Mouse (Mus musculus) G1E (cell line): Measurements from ENCODE around the gene Sema5b. TPM values are rescaled to one million over a fixed set of nuclear protein-coding genes. Genes with fewer than 3 reads are reported as not detected.

Experiments used
- ATAC-seq: 2 replicates; pipeline ENCODE4 v1.8.0; 2016; ENCODE audit warnings: mild to moderate bottlenecking; ENCODE audit not compliant: insufficient number of reproducible peaks, poor library complexity, low FRiP score, severe bottlenecking; ENCODE audit errors: extremely low read depth
- DNase-seq: peaks from one replicate; pipeline ENCODE4 v3.0.0; 2012; ENCODE audit warnings: low spot score
- H3K27me3 ChIP-seq: 2 replicates; pipeline ENCODE4 v1.6.1; 2012; ENCODE audit warnings: mild to moderate bottlenecking, low read length, inconsistent platforms; ENCODE audit not compliant: insufficient read depth
- H3K36me3 ChIP-seq: replicated peaks from 2 replicates; pipeline ENCODE3; 2012; ENCODE audit warnings: mild to moderate bottlenecking, inconsistent platforms
- H3K4me1 ChIP-seq: 2 replicates; pipeline ENCODE4 v1.6.1; 2012; ENCODE audit warnings: low read depth, low read length, inconsistent platforms, mixed read lengths; ENCODE audit not compliant: insufficient read depth
- H3K4me3 ChIP-seq: 2 replicates; pipeline ENCODE4 v1.5.1; 2012; ENCODE audit warnings: low read depth, mild to moderate bottlenecking, inconsistent platforms, low read length, moderate library complexity, mixed read lengths
- H3K9me3 ChIP-seq: replicated peaks from 2 replicates; pipeline ENCODE4 v1.6.1; 2012; ENCODE audit warnings: inconsistent platforms
- CTCF ChIP-seq: IDR thresholded peaks from 2 replicates; pipeline ENCODE4 v1.5.1; 2012; ENCODE audit warnings: low read depth, low read length, inconsistent platforms, mixed read lengths
- GATA1 ChIP-seq: IDR thresholded peaks from 2 replicates; pipeline ENCODE4 v1.6.1; 2012; ENCODE audit warnings: borderline replicate concordance, low read length, inconsistent platforms, mixed read lengths
- GATA2 ChIP-seq: IDR thresholded peaks from 2 replicates; pipeline ENCODE4 v1.6.1; 2012; ENCODE audit warnings: low read depth, low read length, inconsistent platforms, borderline replicate concordance
- POLR2AphosphoS5 ChIP-seq: IDR thresholded peaks from 2 replicates; pipeline ENCODE4 v1.6.1; 2012; ENCODE audit warnings: low read depth, low read length, inconsistent platforms; ENCODE audit not compliant: insufficient replicate concordance
- TAL1 ChIP-seq: conservative IDR thresholded peaks from 2 replicates; pipeline ENCODE4 v1.6.1; 2012; ENCODE audit warnings: low read depth, low read length, inconsistent platforms, mixed read lengths
- polyA plus RNA-seq: library from polyadenylated mRNA; stranded (reverse); fragments of >175 nt; gene quantifications from 2 replicates; pipeline ENCODE4 v1.2.3, GENCODE M21; 2012
- total RNA-seq, 2 experiments: library from RNA; stranded (forward) in 1 of 2; stranded (reverse) in 1 of 2; fragments of 200-1000 nt in 1 of 2; fragments of >200 nt in 1 of 2; fragmentation: Nextera tagmentation in 1 of 2; gene quantifications; 2 replicates each; pipeline ENCODE4 v1.2.3; 2014 to 2017

Gene Sema5b
- total and polyA plus RNA-seq, 3 experiments, result 0.66 TPM; not detected in 2

GRCm38 (mm10) chr16:35608244-35608643, 67.3 kb downstream of the Sema5b start:
- no peak overlapping the region for H3K4me3 ChIP-seq
- TF ChIP-seq GATA1 (no peak), TAL1 (no peak), POLR2AphosphoS5 (no peak), GATA2 (no peak), CTCF (no peak)

GRCm38 (mm10) chr16:35609561-35609960, 68.6 kb downstream of the Sema5b start:
- Histone ChIP-seq H3K36me3 (no peaks in the 10 kb centered on the region), H3K4me1 (no peaks in the 10 kb centered on the region), H3K27me3 (peaks cover 54% of the 10 kb centered on the region), H3K9me3 (no peaks in the 10 kb centered on the region), H3K4me3 (no peak overlapping the region)
- ATAC-seq (no peak), DNase-seq (no peak)
- TF ChIP-seq POLR2AphosphoS5 (no peak), CTCF (no peak), TAL1 (no peak), GATA1 (no peak), GATA2 (no peak)

More at GRCm38 (mm10) chr16:35608244-35608643, 67.3 kb downstream of the Sema5b start:
- no peak for ATAC-seq
- DNase-seq, result no peak
- Histone ChIP-seq H3K27me3 (peaks cover 51% of the 10 kb centered on the region), H3K36me3 (no peaks in the 10 kb centered on the region), H3K4me1 (no peaks in the 10 kb centered on the region), H3K9me3 (no peaks in the 10 kb centered on the region)

- ATAC-seq (no peak), DNase-seq (no peak)
- TF ChIP-seq GATA1 (no peak), TAL1 (no peak), CTCF (no peak), GATA2 (no peak), POLR2AphosphoS5 (no peak)
- H3K36me3 ChIP-seq, result no peaks in the 10 kb centered on the region
- H3K9me3 ChIP-seq, result no peaks in the 10 kb centered on the region
- H3K4me3 ChIP-seq, result no peak overlapping the region
- H3K27me3 ChIP-seq, result peaks cover 71% of the 10 kb centered on the region
- H3K4me1 ChIP-seq, result no peaks in the 10 kb centered on the region
Measured at GRCm38 (mm10) chr16:35613851-35614804, 73.2 kb downstream of the Sema5b start.

- H3K4me1 ChIP-seq, result no peaks in the 10 kb centered on the region
- no peak overlapping the region for H3K4me3 ChIP-seq
- DNase-seq (no peak), ATAC-seq (no peak)
- no peak for TF ChIP-seq GATA1
- TF ChIP-seq POLR2AphosphoS5, result no peak
- no peak for TF ChIP-seq CTCF
- TF ChIP-seq TAL1, result no peak
- no peak for TF ChIP-seq GATA2
- H3K27me3 ChIP-seq, result peaks cover 76% of the 10 kb centered on the region
- no peaks in the 10 kb centered on the region for H3K9me3 ChIP-seq
- H3K36me3 ChIP-seq, result no peaks in the 10 kb centered on the region
Measured at GRCm38 (mm10) chr16:35617732-35618131, 76.8 kb downstream of the Sema5b start.

GRCm38 (mm10) chr16:35623026-35623425, 82.1 kb downstream of the Sema5b start:
- TF ChIP-seq GATA1 (no peak), TAL1 (no peak), GATA2 (no peak), POLR2AphosphoS5 (no peak), CTCF (no peak)
- Histone ChIP-seq H3K4me3 (no peak overlapping the region), H3K9me3 (no peaks in the 10 kb centered on the region), H3K36me3 (no peaks in the 10 kb centered on the region), H3K4me1 (no peaks in the 10 kb centered on the region), H3K27me3 (peaks cover 61% of the 10 kb centered on the region)
- DNase-seq (no peak), ATAC-seq (no peak)

GRCm38 (mm10) chr16:35623986-35624385, 83.0 kb downstream of the Sema5b start:
- TF ChIP-seq TAL1 (no peak), GATA1 (no peak), CTCF (no peak), GATA2 (no peak), POLR2AphosphoS5 (no peak)

More at GRCm38 (mm10) chr16:35623986-35624385, 83.0 kb downstream of the Sema5b start:
- Histone ChIP-seq H3K4me3 (no peak overlapping the region), H3K36me3 (no peaks in the 10 kb centered on the region), H3K9me3 (no peaks in the 10 kb centered on the region), H3K4me1 (no peaks in the 10 kb centered on the region; the same call in 1 of the 2 replicates), H3K27me3 (peaks cover 63% of the 10 kb centered on the region)
- DNase-seq (no peak), ATAC-seq (no peak)
